Mouse (Mus musculus) stomach, postnatal 0 days (tissue): ENCODE measurements around the gene Entpd8.

Experiments used
- CTCF ChIP-seq: IDR thresholded peaks from 2 replicates; pipeline ENCODE4 v1.5.1; 2016; ENCODE audit warnings: antibody characterized with exemption, low read depth, mild to moderate bottlenecking, moderate library complexity
- EP300 ChIP-seq: optimal IDR thresholded peaks from 2 replicates; pipeline ENCODE3; 2016; ENCODE audit warnings: antibody characterized with exemption

GRCm38 (mm10) chr2:25075506-25075905, 4.6 kb upstream of the Entpd8 start:
- TF ChIP-seq CTCF, result no peak
- no peak for TF ChIP-seq EP300
